Mouse (Mus musculus) left cerebral cortex, postnatal 14 days (tissue): Measurements from ENCODE around the gene Stag1. TPM values are rescaled to one million over a fixed set of nuclear protein-coding genes. Genes with fewer than 3 reads are reported as not detected.
A peak's percentile ranks its signal among the peaks of the same experiment; 100 is the strongest.

Experiments
- DNase-seq, 2 experiments: peaks; one replicate each; pipeline ENCODE4 v3.0.0; 2021 to 2022; ENCODE audit warnings: low spot score in 2 of 2, mixed read lengths in 1 of 2
- intact Hi-C: fragments of 180-260 bp; cut with DNase I; formaldehyde crosslinking; loops from one replicate; pipeline ENCODE4 v1.15.1; 2025
- total RNA-seq, 2 experiments: library from RNA; stranded (reverse); gene quantifications; 2 replicates each; pipeline ENCODE4 v1.2.3; 2021

Gene Stag1
- total RNA-seq, 2 experiments from 2014 or later: 33.4 to 34.3 TPM

DNA sequence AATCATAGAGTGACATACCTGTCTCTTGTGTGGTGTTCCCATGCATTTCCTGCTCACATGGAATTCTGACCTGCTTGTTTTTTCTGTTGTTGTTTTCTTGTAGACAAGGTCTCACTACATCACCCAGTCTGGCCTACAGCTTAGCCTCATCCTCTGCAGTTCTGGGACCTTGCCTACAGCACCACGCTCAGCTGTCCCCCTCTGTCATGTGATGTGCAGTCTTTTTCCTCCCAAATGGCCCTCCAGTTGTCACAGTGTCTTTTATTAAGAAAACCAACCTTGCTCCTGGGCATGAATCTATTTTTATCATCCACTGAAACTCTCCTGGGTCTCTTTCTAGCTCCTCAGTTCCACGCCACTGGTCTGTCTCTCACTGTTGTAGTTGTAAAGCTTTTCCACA lies 394.6 kb downstream of the Stag1 start:
- intact Hi-C loops: no loop called here

GRCm38 (mm10) chr9:100993937-100994336 lies 396.3 kb downstream of the Stag1 start:
- intact Hi-C loops: no loop called here
- no peak for DNase-seq

More for the DNA sequence above, 394.6 kb downstream of the Stag1 start:
- no peak for DNase-seq

DNA sequence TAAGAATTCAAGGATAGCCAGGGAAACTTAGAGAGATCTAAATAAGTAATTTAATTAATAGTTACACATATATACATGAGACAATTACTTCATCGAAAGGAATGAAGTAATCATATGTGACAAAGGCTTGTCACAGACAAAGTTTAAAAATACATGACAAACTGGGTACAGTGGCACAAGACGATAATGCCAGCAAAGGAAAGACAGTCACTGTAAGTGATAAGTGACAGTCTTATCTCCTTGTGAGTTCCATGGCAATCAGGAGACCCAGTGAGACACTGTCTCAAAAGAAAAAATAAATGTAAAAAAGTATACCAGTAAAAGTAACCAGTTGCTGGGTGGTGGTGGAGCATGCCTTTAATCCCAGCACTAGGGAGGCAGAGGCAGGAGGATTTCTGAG lies 399.5 kb downstream of the Stag1 start:
- no peak for DNase-seq

DNA sequence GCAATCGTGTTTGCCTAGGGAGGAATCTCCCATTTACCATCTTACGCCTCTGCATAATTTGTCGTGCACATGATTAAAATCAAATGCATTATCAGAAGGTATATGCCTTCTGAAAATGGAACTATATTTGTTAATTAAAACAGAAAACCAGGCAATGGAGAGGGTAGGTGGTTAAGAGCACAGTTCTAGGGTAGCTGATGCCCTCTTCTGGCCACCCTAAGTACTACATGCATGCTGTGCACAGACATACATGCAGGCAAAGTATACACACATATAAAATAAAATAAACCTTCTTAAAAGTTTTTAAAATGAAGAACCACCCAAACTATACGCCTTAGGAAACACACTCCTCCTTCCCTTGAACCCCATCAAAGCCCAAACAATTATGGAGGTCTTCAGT lies 404.5 kb downstream of the Stag1 start:
- intact Hi-C loops: no loop called here
- peak; percentile 10 to 12 for DNase-seq

More for the DNA sequence above, 399.5 kb downstream of the Stag1 start:
- intact Hi-C loops: no loop called here

DNA sequence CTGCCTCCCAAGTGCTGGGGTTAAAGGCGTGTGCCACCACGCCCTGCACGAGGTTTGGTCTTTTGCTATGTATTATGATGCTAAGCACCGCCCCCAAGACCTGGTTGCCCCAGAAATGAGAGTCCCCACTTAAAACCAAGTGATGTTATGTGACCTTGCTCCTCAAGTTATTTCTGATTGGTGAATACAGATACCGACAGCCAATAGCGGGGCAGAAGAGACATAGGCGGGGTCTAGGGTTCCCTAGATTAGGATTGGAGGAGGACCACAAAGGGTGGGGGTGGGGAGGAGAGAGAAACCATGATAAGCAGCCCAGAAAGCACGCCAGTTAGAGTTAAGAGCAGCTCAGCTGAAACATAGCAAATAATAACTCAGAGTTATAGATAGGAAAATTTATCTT lies 405.2 kb downstream of the Stag1 start:
- intact Hi-C loops: no loop called here
- no peak for DNase-seq

DNA sequence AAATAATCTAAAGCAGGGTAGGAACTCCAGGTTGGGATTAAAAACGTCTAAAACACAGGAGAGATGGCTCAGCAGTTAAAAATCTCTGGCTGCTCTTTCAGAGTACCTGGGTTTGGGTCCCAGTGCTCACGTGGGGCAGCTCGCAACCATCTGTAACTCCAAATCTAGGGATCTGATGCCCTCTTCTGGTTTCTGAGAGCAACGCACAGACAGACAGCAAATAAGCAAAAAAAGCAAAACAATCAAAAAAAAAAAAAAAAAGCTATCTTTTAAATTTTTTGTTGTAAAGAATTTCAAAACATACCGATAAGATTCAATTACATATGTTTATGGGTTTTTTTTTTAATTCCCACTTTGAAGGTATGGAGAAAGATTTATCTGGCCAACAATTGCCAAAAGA lies 405.7 kb downstream of the Stag1 start:
- intact Hi-C loops: no loop called here

DNA sequence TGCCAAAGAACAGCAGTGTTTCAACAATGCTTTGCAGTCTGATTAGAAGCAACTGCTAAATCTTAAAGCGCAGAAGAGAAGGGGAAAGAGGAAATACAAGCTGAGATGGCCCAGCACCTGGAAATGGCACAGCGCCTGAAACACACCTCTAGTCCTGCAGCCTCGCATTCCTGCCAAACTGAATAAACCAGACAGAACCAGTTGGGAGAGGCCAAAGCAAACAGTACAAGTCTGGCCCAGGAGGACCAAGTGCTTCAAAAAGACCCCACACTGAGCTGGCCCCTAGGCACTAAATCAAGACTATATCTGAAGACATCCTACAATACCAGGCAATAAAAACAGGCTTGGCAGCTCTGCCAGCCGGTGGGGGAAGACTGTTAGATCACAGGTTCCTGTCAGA lies 408.3 kb downstream of the Stag1 start:
- DNase-seq: no peak

More for the DNA sequence above, 405.7 kb downstream of the Stag1 start:
- no peak for DNase-seq

More for the DNA sequence above, 408.3 kb downstream of the Stag1 start:
- intact Hi-C loops: no loop called here

Other genes starting within 250 kb of the Stag1 start
- under 1 TPM; 0.26 to 0.66 TPM for gene Il20rb, start 111.0 kb upstream of the Stag1 start, total RNA-seq
- 10 to 100 TPM; 31.5 to 35.5 TPM for gene Nck1, start 51.7 kb upstream of the Stag1 start, total RNA-seq
- gene Slc35g2, start 26.7 kb upstream of the Stag1 start, total RNA-seq: 10 to 100 TPM; 13.4 to 17.1 TPM